Mouse (Mus musculus): ENCODE measurements around the gene Pomgnt2. TPM values are rescaled to one million over a fixed set of nuclear protein-coding genes. Genes with fewer than 3 reads are reported as not detected.

Pomgnt2 gene
- total and polyA plus RNA-seq, 3 experiments: not detected

- Histone ChIP-seq H3K9me3 (replicated peaks; ENCODE audit: insufficient read depth, low read length) (no peaks in the 10 kb centered on the region), H3K4me1 (ENCODE audit: control insufficient read depth in 1 of 2, insufficient read depth in 2 of 2, low read length in 2 of 2) (no peaks in the 10 kb centered on the region), H3K4me3 (ENCODE audit: control insufficient read depth in 1 of 2, insufficient read depth in 1 of 2, low read depth in 2 of 2, low read length in 2 of 2) (no peak overlapping the region), H3K27ac (ENCODE audit: control insufficient read depth, low read depth, low read length) (no peak overlapping the region), H3K36me3 (ENCODE audit: control insufficient read depth in 1 of 2, insufficient read depth in 2 of 2, low read length in 2 of 2) (no peaks in the 10 kb centered on the region), H3K27me3 (ENCODE audit: control insufficient read depth in 1 of 2, insufficient read depth in 2 of 2, low read length in 2 of 2) (no peaks in the 10 kb centered on the region), H3K9ac (ENCODE audit: control insufficient read depth, low read depth, low read length, poor library complexity, severe bottlenecking) (no peak overlapping the region), H3K79me2 (ENCODE audit: control insufficient read depth, insufficient read depth, low read length, poor library complexity) (no peaks in the 10 kb centered on the region)
- no peak for TF ChIP-seq TBP (IDR thresholded peaks at IDR 0.05; ENCODE audit: low read depth, low read length)
- TF ChIP-seq RAD21 (IDR thresholded peaks at IDR 0.05; ENCODE audit: low read depth, low read length): no peak
- TF ChIP-seq RCOR1 (IDR thresholded peaks at IDR 0.05; ENCODE audit: low read depth, low read length): no peak
- TF ChIP-seq ZMIZ1 (IDR thresholded peaks at IDR 0.05; ENCODE audit: low read depth, low read length): no peak
- no peak for TF ChIP-seq E2F4 (IDR thresholded peaks at IDR 0.05; ENCODE audit: borderline replicate concordance, low read depth, low read length)
- TF ChIP-seq ZNF384 (IDR thresholded peaks at IDR 0.05; ENCODE audit: low read depth, low read length): no peak
- no peak for TF ChIP-seq ZKSCAN1 (IDR thresholded peaks at IDR 0.05; ENCODE audit: low read depth, low read length)
- TF ChIP-seq CHD1 (IDR thresholded peaks at IDR 0.05; ENCODE audit: low read depth, low read length): no peak
- TF ChIP-seq ETS1 (IDR thresholded peaks at IDR 0.05; ENCODE audit: low read depth, low read length): no peak
- no peak for TF ChIP-seq GATA1 (IDR thresholded peaks at IDR 0.05; ENCODE audit: low read depth, low read length)
- TF ChIP-seq MYB (IDR thresholded peaks at IDR 0.05; ENCODE audit: low read depth, low read length): no peak
- TF ChIP-seq TAL1 (IDR thresholded peaks at IDR 0.05; ENCODE audit: low read length): no peak
- TF ChIP-seq TCF12 (IDR thresholded peaks at IDR 0.05; ENCODE audit: low read depth, low read length): no peak
- no peak for TF ChIP-seq USF1 (IDR thresholded peaks at IDR 0.05; ENCODE audit: low read depth, low read length)
- no peak for TF ChIP-seq POLR2AphosphoS5 (IDR thresholded peaks at IDR 0.05; ENCODE audit: borderline replicate concordance, low read depth, low read length)
- TF ChIP-seq MXI1 (IDR thresholded peaks at IDR 0.05; ENCODE audit: low read depth, low read length): no peak
- no peak for TF ChIP-seq MAZ (IDR thresholded peaks at IDR 0.05; ENCODE audit: low read depth, low read length)
- TF ChIP-seq SMC3 (IDR thresholded peaks at IDR 0.05; ENCODE audit: low read depth, low read length): no peak
- TF ChIP-seq ELF1 (IDR thresholded peaks at IDR 0.05; ENCODE audit: low read depth, low read length): no peak
- DNase-seq (ENCODE audit: low read depth, low spot score): no peak
Measured at GRCm38 (mm10) chr9:121988910-121989309, 8.0 kb downstream of the Pomgnt2 start.

GRCm38 (mm10) chr9:121984465-121985461 lies 12.1 kb downstream of the Pomgnt2 start:
- Histone ChIP-seq H3K36me3 (ENCODE audit: control insufficient read depth in 1 of 2, insufficient read depth in 2 of 2, low read length in 2 of 2) (no peaks in the 10 kb centered on the region), H3K9ac (ENCODE audit: control insufficient read depth, low read depth, low read length, poor library complexity, severe bottlenecking) (no peak overlapping the region), H3K27me3 (ENCODE audit: control insufficient read depth in 1 of 2, insufficient read depth in 2 of 2, low read length in 2 of 2) (no peaks in the 10 kb centered on the region), H3K4me1 (ENCODE audit: control insufficient read depth in 1 of 2, insufficient read depth in 2 of 2, low read length in 2 of 2) (no peaks in the 10 kb centered on the region), H3K9me3 (replicated peaks; ENCODE audit: insufficient read depth, low read length) (no peaks in the 10 kb centered on the region), H3K27ac (ENCODE audit: control insufficient read depth, low read depth, low read length) (no peak overlapping the region), H3K79me2 (ENCODE audit: control insufficient read depth, insufficient read depth, low read length, poor library complexity) (no peaks in the 10 kb centered on the region), H3K4me3 (ENCODE audit: control insufficient read depth in 1 of 2, insufficient read depth in 1 of 2, low read depth in 2 of 2, low read length in 2 of 2) (no peak overlapping the region)
- TF ChIP-seq ETS1 (IDR thresholded peaks at IDR 0.05; ENCODE audit: low read depth, low read length): no peak
- TF ChIP-seq ZC3H11A (IDR thresholded peaks at IDR 0.05; ENCODE audit: low read depth, low read length): peak; percentile 61
- TF ChIP-seq KAT2A (conservative IDR thresholded peaks at IDR 0.05; ENCODE audit: low read depth, low read length): no peak
- no peak for TF ChIP-seq BHLHE40 (IDR thresholded peaks at IDR 0.05; ENCODE audit: borderline replicate concordance, low read depth, low read length)
- TF ChIP-seq UBTF (IDR thresholded peaks at IDR 0.05; ENCODE audit: borderline replicate concordance, insufficient read depth, low read depth, low read length): no peak
- no peak for TF ChIP-seq ZMIZ1 (IDR thresholded peaks at IDR 0.05; ENCODE audit: low read depth, low read length)
- TF ChIP-seq CTCF (IDR thresholded peaks at IDR 0.05 in 2 of 3, conservative IDR thresholded peaks at IDR 0.05 in 1 of 3; ENCODE audit: control insufficient read depth in 1 of 3, insufficient read depth in 1 of 3, low read depth in 2 of 3, low read length in 3 of 3, poor library complexity in 1 of 3, severe bottlenecking in 1 of 3): peak; percentile 88 to 98 (median 91)
- TF ChIP-seq POLR2A (IDR thresholded peaks at IDR 0.05; ENCODE audit: control insufficient read depth in 1 of 2, insufficient read depth in 1 of 2, low read depth in 1 of 2, low read length in 2 of 2, poor library complexity in 1 of 2): no peak
- no peak for TF ChIP-seq MXI1 (IDR thresholded peaks at IDR 0.05; ENCODE audit: low read depth, low read length)
- TF ChIP-seq JUND (IDR thresholded peaks at IDR 0.05; ENCODE audit: low read depth, low read length): no peak
- no peak for TF ChIP-seq USF2 (IDR thresholded peaks at IDR 0.05; ENCODE audit: borderline replicate concordance in 1 of 2, insufficient read depth in 1 of 2, low read depth in 1 of 2, low read length in 2 of 2)
- peak; percentile 88 for TF ChIP-seq RAD21 (IDR thresholded peaks at IDR 0.05; ENCODE audit: low read depth, low read length)
- TF ChIP-seq SMC3 (IDR thresholded peaks at IDR 0.05; ENCODE audit: low read depth, low read length): peak; percentile 79
- DNase-seq (ENCODE audit: low read depth, low spot score): peak; percentile 60

Data from MEL (cell line).